Mouse (Mus musculus) MN1 (cell line): ENCODE results near the gene Zfp626.
"Not testable (repeated sequence)": the region's sequence is repeated elsewhere in the genome, so short reads cannot be mapped to it uniquely, and the experiment has no call there.

ENCODE experiments used
- DNase-seq: peaks from one replicate; pipeline ENCODE4 v3.0.0-alpha.2; 2016; ENCODE audit warnings: low spot score

Zfp626 gene

DNA sequence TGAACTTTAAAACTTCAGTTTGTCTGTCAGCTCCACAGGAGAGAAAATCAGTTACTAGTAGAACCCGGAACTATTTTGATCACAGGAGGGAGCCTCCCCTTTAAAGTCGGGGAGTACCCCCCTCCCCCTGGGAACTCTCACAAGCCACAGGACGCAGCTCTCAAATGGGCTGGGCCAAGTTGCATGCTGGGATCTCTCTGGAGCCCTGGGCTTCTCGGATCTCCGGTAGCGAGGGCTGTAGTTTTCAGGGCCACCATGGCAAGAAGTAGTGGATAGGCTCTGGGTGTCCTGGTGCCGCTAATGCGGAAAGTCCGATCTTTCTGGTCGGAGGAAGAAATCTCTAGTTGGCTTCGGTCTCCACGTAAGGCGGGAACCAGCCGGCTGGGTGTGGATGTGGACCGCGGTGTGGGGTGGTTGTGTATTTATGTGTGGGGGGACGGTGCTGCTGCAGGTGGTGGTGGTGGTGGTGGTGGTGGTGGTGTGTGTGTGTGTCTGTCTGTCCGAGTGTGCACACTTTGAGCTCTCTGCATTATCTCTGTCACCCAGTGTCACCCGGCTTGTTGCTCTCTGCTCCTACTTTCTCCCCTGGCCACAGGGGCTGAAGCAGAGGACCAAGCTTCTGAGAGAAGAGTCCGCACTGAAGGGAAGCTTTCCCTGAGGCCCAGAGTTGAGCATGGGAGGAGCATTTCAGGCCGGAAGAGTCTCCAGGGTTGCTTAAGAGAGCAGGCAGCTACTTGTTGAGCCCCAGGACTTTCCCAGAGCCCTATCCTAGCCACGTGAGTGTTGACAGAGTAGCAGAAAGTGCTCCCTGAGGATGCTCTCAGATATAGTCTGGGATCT, 53.6 kb downstream of the Zfp626 start:
- peak; percentile 13 for DNase-seq

DNA sequence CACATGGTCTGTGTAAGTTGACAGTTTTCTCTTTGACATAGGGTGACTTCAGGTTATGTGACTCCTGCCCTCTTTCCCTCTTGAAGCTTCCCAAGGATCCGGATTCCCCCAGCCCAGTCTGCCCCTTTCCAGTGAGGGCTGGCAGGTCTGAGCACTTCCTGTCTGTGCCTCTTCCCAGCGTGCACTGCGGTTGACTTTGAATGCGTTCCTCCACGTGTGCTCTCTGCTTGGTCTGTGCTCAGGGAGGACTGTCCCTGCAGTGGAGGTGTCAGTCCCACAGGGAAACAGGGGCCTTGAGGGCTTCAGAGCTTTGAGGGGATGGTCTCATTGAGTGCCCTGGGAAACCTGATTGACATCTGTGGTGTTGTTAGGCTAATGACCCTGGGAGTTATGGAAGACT, 55.6 kb downstream of the Zfp626 start:
- not testable (repeated sequence) for DNase-seq
